In the genomic region with DNA sequence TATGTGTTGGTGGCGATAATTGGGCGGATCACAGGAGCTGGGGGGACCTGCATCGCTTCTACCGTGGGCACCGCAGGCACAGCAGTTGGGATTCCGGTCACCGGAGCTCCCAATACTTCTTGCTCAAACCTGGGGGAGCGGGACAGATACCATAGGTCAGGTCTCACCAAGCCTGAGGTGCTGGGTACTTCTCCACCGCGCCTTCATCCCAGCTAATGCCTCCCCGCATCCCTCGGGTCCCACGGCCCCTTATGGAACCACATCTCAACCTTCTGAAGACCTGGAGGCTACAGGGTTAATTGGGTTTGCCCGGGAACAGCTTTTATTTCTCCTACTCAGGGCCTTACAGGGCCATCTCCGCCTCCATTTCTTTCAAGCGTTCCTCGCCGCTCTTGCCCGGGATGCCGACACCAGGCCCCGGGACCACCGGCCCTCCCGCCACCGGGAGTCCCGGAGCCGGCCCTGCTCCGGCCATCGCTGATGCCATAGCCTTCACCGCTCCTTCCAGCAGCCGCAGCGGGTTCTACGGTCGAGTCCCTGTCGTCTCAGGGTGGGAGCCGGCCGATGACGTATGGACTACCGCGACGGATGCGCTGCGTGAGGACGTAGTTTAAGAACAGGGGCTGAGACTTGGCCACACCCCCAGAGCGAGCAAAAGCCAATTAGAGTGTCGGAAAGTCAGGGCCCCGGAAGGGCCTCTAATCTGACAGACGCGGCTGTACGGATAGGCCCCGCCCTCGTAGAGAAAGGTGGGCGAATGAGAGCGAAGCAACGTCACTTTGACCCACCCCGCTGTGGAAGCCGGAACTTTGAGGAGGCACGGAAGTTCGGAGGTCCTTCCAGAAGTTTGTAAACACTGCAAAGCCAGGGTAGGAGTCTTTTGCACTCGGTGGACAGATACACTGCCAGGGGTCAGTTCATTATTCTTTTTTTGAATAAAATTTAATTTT, we compare ENCODE assay signal across 7 mouse cellular contexts. TPM values are rescaled to one million over a fixed set of nuclear protein-coding genes. Genes with fewer than 3 reads are reported as not detected.
DNase-seq lines count a peak whose midpoint lies in the region; ATAC-seq lines count a peak whose summit lies in the region.

A gene (minus strand): TSS at position 727 of the 950 bp plus-strand sequence.

- intact Hi-C loops in gastrocnemius, postnatal 36 days (cut with DNase I) = loop anchor here (5.0 kb wide), 1 partner anchor 82 kb away; no protein-coding TSS in a partner anchor
- intact Hi-C loops in left cerebral cortex, postnatal 25 days (cut with DNase I) = loop anchor here (2.0 kb wide), 1 partner anchor 15 kb away; a partner anchor contains a TSS

- ATAC-seq in intestine, embryonic 15.5 days = peak; percentile 100

- peak within 1 kb of the TSS; percentile 89 for H3K4me3 ChIP-seq in intestine, embryonic 15.5 days (replicated peaks)
- peak within 1 kb of the TSS; percentile 83 for H3K4me3 ChIP-seq in midbrain, embryonic 10.5 days

- peak within 1 kb of the TSS; percentile 64; the same call in 1 of the 2 replicates for H3K27ac ChIP-seq in intestine, embryonic 15.5 days
- peak within 1 kb of the TSS; percentile 88 for H3K27ac ChIP-seq in midbrain, embryonic 10.5 days (replicated peaks)

- H3K4me1 ChIP-seq in intestine, embryonic 15.5 days (replicated peaks) = peaks cover 5% of the 10 kb centered on the region
- peaks cover 15% of the 10 kb centered on the region for H3K4me1 ChIP-seq in midbrain, embryonic 10.5 days

- H3K36me3 ChIP-seq in intestine, embryonic 15.5 days = peaks cover 25% of the 10 kb centered on the region
- peaks cover 74% of the 10 kb centered on the region for H3K36me3 ChIP-seq in midbrain, embryonic 10.5 days

- no peaks in the 10 kb centered on the region for H3K9me3 ChIP-seq in intestine, embryonic 15.5 days
- no peaks in the 10 kb centered on the region for H3K9me3 ChIP-seq in midbrain, embryonic 10.5 days (replicated peaks)

- WGBS in intestine, embryonic 15.5 days = 1% methylated on average over 59 of the region's 59 CpGs
- 2% methylated on average over 59 of the region's 59 CpGs for WGBS in midbrain, embryonic 10.5 days

- peak; percentile 99 for DNase-seq in adrenal gland, adult 2 months
- DNase-seq in embryo, embryonic 11.5 days (ENCODE audit: low read depth, low spot score) = peak; percentile 96
- DNase-seq in gastrocnemius, postnatal 36 days = peak; percentile 94 to 97
- DNase-seq in left cerebral cortex, postnatal 25 days (ENCODE audit: low spot score in 2 of 2) = peak; percentile 99 to 100
- peak; percentile 97 for DNase-seq in midbrain, embryonic 10.5 days (ENCODE audit: low spot score)
- peak; percentile 95 for DNase-seq in right cerebral cortex, postnatal 4 days

- H3K4me2 ChIP-seq in intestine, embryonic 15.5 days (replicated peaks) = peak within 1 kb of the TSS; percentile 87

- H3K27me3 ChIP-seq in intestine, embryonic 15.5 days (replicated peaks) = no peaks in the 10 kb centered on the region
- no peaks in the 10 kb centered on the region for H3K27me3 ChIP-seq in midbrain, embryonic 10.5 days (ENCODE audit: low read depth, poor library complexity, severe bottlenecking)

- H3K9ac ChIP-seq in intestine, embryonic 15.5 days = peak within 1 kb of the TSS; percentile 98

RNA-seq across cellular contexts. Expression of the gene that starts here (rescaled TPM):
- 10 to 100 TPM; 78.0 to 81.9 TPM for total RNA-seq in adrenal gland, adult 2 months (2021)
- polyA plus RNA-seq in adrenal gland, adult 2 months (2012; rRNA removed) = 125 and 139 TPM in 2 replicates
- 10 to 100 TPM; 35.7 to 38.1 TPM for total RNA-seq in gastrocnemius, postnatal 36 days (2021)
- 102 and 107 TPM in 2 replicates for polyA plus RNA-seq in intestine, embryonic 15.5 days (2015; fragmentation: Nextera tagmentation; extraction: Ambion mirVana)
- total RNA-seq in left cerebral cortex, postnatal 25 days (2021) = 10 to 100 TPM; 66.8 to 70.8 TPM
- polyA plus RNA-seq in midbrain, embryonic 10.5 days (2016; fragmentation: Nextera tagmentation; extraction: Ambion mirVana) = 140 and 145 TPM in 2 replicates

Comparison
In these comparisons a context has a peak if more than half of its experiments do, and no peak if none do; other contexts are left out.
1. Peak in every context shown above with its lines: DNase-seq, ATAC-seq, H3K4me3 ChIP-seq and H3K27ac ChIP-seq.